Mouse (Mus musculus) ES-E14 (cell line): ENCODE results near the gene Fas. TPM values are rescaled to one million over a fixed set of nuclear protein-coding genes. Genes with fewer than 3 reads are reported as not detected.

Experiments used
- DNase-seq: peaks from one replicate; pipeline ENCODE4 v3.0.0-alpha.2; 2013; ENCODE audit warnings: low read depth, low spot score
- H3K27ac ChIP-seq: 2 replicates; pipeline ENCODE4 v1.5.1; 2012; ENCODE audit warnings: low read depth, mild to moderate bottlenecking, low read length, moderate library complexity, mixed read lengths; ENCODE audit not compliant: poor library complexity, insufficient read depth, severe bottlenecking
- H3K36me3 ChIP-seq: 2 replicates; pipeline ENCODE4 v1.6.1; 2012; ENCODE audit warnings: mild to moderate bottlenecking, low read length, moderate library complexity, mixed read lengths; ENCODE audit not compliant: control insufficient read depth, poor library complexity, insufficient read depth, severe bottlenecking
- H3K4me1 ChIP-seq, 2 experiments: fragments of 150-350 bp in 1 of 2; sonication (generic) in 1 of 2; 2 replicates each; pipeline ENCODE4 v1.6.1; 2012; ENCODE audit warnings: low read length in 2 of 2, mild to moderate bottlenecking in 1 of 2, mixed read lengths in 1 of 2; ENCODE audit not compliant: control insufficient read depth in 2 of 2, insufficient read depth in 2 of 2, poor library complexity in 1 of 2
- H3K4me3 ChIP-seq, 2 experiments: fragments of 150-350 bp in 1 of 2; sonication (generic) in 1 of 2; 2 replicates each; pipeline ENCODE4 v1.5.1; 2012; ENCODE audit warnings: low read length in 2 of 2, low read depth in 1 of 2, mild to moderate bottlenecking in 1 of 2, mixed read lengths in 1 of 2; ENCODE audit not compliant: insufficient read depth in 1 of 2, poor library complexity in 1 of 2, severe bottlenecking in 1 of 2
- H3K9ac ChIP-seq: 2 replicates; pipeline ENCODE4 v1.6.1; 2012; ENCODE audit warnings: low read depth, mild to moderate bottlenecking, low read length, mixed read lengths; ENCODE audit not compliant: poor library complexity, insufficient read depth, severe bottlenecking
- H3K9me3 ChIP-seq: fragments of 150-350 bp; sonication (generic); 2 replicates; pipeline ENCODE4 v1.6.1; 2012; ENCODE audit warnings: low read depth, mild to moderate bottlenecking, low read length; ENCODE audit not compliant: control insufficient read depth, insufficient read depth
- CHD2 ChIP-seq: IDR thresholded peaks from 2 replicates; pipeline ENCODE4 v1.6.1; 2014; ENCODE audit warnings: mild to moderate bottlenecking, low read depth, low read length, inconsistent platforms
- HCFC1 ChIP-seq: IDR thresholded peaks from 2 replicates; pipeline ENCODE4 v1.6.1; 2012; ENCODE audit warnings: low read length, inconsistent platforms, borderline replicate concordance; ENCODE audit not compliant: insufficient read depth
- MAFK ChIP-seq: IDR thresholded peaks from 2 replicates; pipeline ENCODE4 v1.6.1; 2014; ENCODE audit warnings: mild to moderate bottlenecking, low read depth, low read length, inconsistent platforms; ENCODE audit not compliant: insufficient read depth
- ZC3H11A ChIP-seq: IDR thresholded peaks from 2 replicates; pipeline ENCODE4 v1.6.1; 2012; ENCODE audit warnings: low read depth, mild to moderate bottlenecking, inconsistent platforms, low read length, borderline replicate concordance
- ZNF384 ChIP-seq: IDR thresholded peaks from 2 replicates; pipeline ENCODE4 v1.6.1; 2012; ENCODE audit warnings: low read depth, low read length, inconsistent platforms
- in situ Hi-C, 2 experiments: fragments of 600-800 bp; cut with MboI; formaldehyde crosslinking; loops; one replicate each; pipeline ENCODE4 v1.15.1; 2025; ENCODE audit warnings: low sequenced_read_pairs in 2 of 2, inconsistent platforms in 1 of 2; ENCODE audit not compliant: unreplicated experiment in 2 of 2
- total RNA-seq: library from RNA; depleted of rRNA; stranded (reverse); fragments of 300-350 nt; gene quantifications from 2 replicates; pipeline ENCODE4 v1.2.3, GENCODE M21; 2012

The Fas gene
- total RNA-seq, 1 experiment: 3.2 TPM

- no peaks in the 10 kb centered on the region for H3K36me3 ChIP-seq
- DNase-seq: no peak
- no peaks in the 10 kb centered on the region for H3K9me3 ChIP-seq
- no peak within 1 kb of the TSS for H3K4me3 ChIP-seq
- H3K27ac ChIP-seq: no peak within 1 kb of the TSS
- TF ChIP-seq ZC3H11A (no peak), ZNF384 (no peak), CHD2 (no peak), MAFK (no peak), HCFC1 (no peak)
- H3K9ac ChIP-seq: no peak within 1 kb of the TSS
- in situ Hi-C loops: no loop called here
- no peaks in the 10 kb centered on the region for H3K4me1 ChIP-seq
Observed at GRCm38 (mm10) chr19:34254880-34255681, 35.4 kb upstream of the Fas start, which contains the start of gene Acta2. Acta2 (minus strand) TSS chr19:34255590.

- Histone ChIP-seq H3K9me3 (no peaks in the 10 kb centered on the region), H3K27ac (no peak overlapping the region), H3K4me3 (no peak overlapping the region), H3K9ac (no peak overlapping the region), H3K4me1 (no peaks in the 10 kb centered on the region), H3K36me3 (no peaks in the 10 kb centered on the region)
- TF ChIP-seq ZNF384: no peak
- no peak for TF ChIP-seq ZC3H11A
- TF ChIP-seq HCFC1: no peak
- no peak for TF ChIP-seq MAFK
- no peak for DNase-seq
- in situ Hi-C loops: no loop called here
Observed at GRCm38 (mm10) chr19:34256149-34256548, 34.3 kb upstream of the Fas start.

GRCm38 (mm10) chr19:34256936-34257335, 33.5 kb upstream of the Fas start:
- in situ Hi-C loops: no loop called here
- no peak overlapping the region for H3K9ac ChIP-seq
- no peaks in the 10 kb centered on the region for H3K36me3 ChIP-seq
- no peak overlapping the region for H3K4me3 ChIP-seq
- H3K4me1 ChIP-seq: no peaks in the 10 kb centered on the region
- no peak for DNase-seq
- H3K9me3 ChIP-seq: no peaks in the 10 kb centered on the region
- no peak for TF ChIP-seq MAFK
- no peak overlapping the region for H3K27ac ChIP-seq

- no peaks in the 10 kb centered on the region for H3K9me3 ChIP-seq
- TF ChIP-seq ZNF384 (no peak), CHD2 (no peak), MAFK (no peak), HCFC1 (no peak), ZC3H11A (no peak)
- H3K27ac ChIP-seq: no peak overlapping the region
- H3K4me3 ChIP-seq: no peak overlapping the region
- H3K4me1 ChIP-seq: no peaks in the 10 kb centered on the region
- no peak overlapping the region for H3K9ac ChIP-seq
- in situ Hi-C loops: no loop called here
- DNase-seq: no peak
- H3K36me3 ChIP-seq: no peaks in the 10 kb centered on the region
Observed at GRCm38 (mm10) chr19:34262273-34262974, 28.0 kb upstream of the Fas start.
